Mouse (Mus musculus) MEL (cell line): Measurements from ENCODE around the gene Foxf1.

Source experiments
- CHD1 ChIP-seq: IDR thresholded peaks from 2 replicates; pipeline ENCODE4 v1.6.1; 2012; ENCODE audit warnings: low read depth, mild to moderate bottlenecking, inconsistent platforms, low read length, improper control_type of control experiment
- CTCF ChIP-seq, 3 experiments: IDR thresholded peaks in 2 of 3; conservative IDR thresholded peaks in 1 of 3; 2 replicates each; pipeline ENCODE4 v1.5.1; 2011 to 2012; ENCODE audit warnings: low read length in 3 of 3, low read depth in 2 of 3, mild to moderate bottlenecking in 2 of 3, improper control_type of control experiment in 1 of 3, inconsistent platforms in 1 of 3, mixed read lengths in 1 of 3, moderate library complexity in 1 of 3; ENCODE audit not compliant: control insufficient read depth in 1 of 3, insufficient read depth in 1 of 3, poor library complexity in 1 of 3, severe bottlenecking in 1 of 3
- E2F4 ChIP-seq: IDR thresholded peaks from 2 replicates; pipeline ENCODE4 v1.6.1; 2011; ENCODE audit warnings: low read depth, low read length, improper control_type of control experiment, borderline replicate concordance
- ELF1 ChIP-seq: IDR thresholded peaks from 2 replicates; pipeline ENCODE4 v1.6.1; 2014; ENCODE audit warnings: low read depth, mild to moderate bottlenecking, inconsistent platforms, low read length, improper control_type of control experiment, moderate library complexity
- GABPA ChIP-seq: IDR thresholded peaks from 2 replicates; pipeline ENCODE4 v1.6.1; 2012; ENCODE audit warnings: low read depth, mild to moderate bottlenecking, inconsistent platforms, low read length, improper control_type of control experiment, moderate library complexity
- MAFK ChIP-seq: IDR thresholded peaks from 2 replicates; pipeline ENCODE4 v1.6.1; 2011; ENCODE audit warnings: low read depth, mild to moderate bottlenecking, low read length, improper control_type of control experiment, borderline replicate concordance
- NRF1 ChIP-seq: IDR thresholded peaks from 2 replicates; pipeline ENCODE4 v1.6.1; 2014; ENCODE audit warnings: low read depth, mild to moderate bottlenecking, inconsistent platforms, low read length, improper control_type of control experiment, moderate library complexity; ENCODE audit not compliant: poor library complexity, insufficient read depth, severe bottlenecking
- POLR2A ChIP-seq, 2 experiments: IDR thresholded peaks; 2 replicates each; pipeline ENCODE4 v1.6.1; 2011 to 2012; ENCODE audit warnings: low read length in 2 of 2, mild to moderate bottlenecking in 2 of 2, control low read depth in 1 of 2, improper control_type of control experiment in 1 of 2, low read depth in 1 of 2, moderate library complexity in 1 of 2; ENCODE audit not compliant: control insufficient read depth in 1 of 2, insufficient read depth in 1 of 2, poor library complexity in 1 of 2
- POLR2AphosphoS2 ChIP-seq: IDR thresholded peaks from 2 replicates; pipeline ENCODE4 v1.6.1; 2011; ENCODE audit warnings: low read length, improper control_type of control experiment
- SIN3A ChIP-seq: IDR thresholded peaks from 2 replicates; pipeline ENCODE4 v1.6.1; 2012; ENCODE audit warnings: low read length, improper control_type of control experiment, inconsistent platforms
- SMC3 ChIP-seq: IDR thresholded peaks from 2 replicates; pipeline ENCODE4 v1.6.1; 2011; ENCODE audit warnings: low read depth, low read length, improper control_type of control experiment
- TAL1 ChIP-seq: IDR thresholded peaks from 2 replicates; pipeline ENCODE4 v1.6.1; 2012; ENCODE audit warnings: mild to moderate bottlenecking, inconsistent platforms, low read length, moderate library complexity, mixed read lengths
- TBP ChIP-seq: IDR thresholded peaks from 2 replicates; pipeline ENCODE4 v1.8.0; 2011; ENCODE audit warnings: low read depth, low read length, improper control_type of control experiment
- ZMIZ1 ChIP-seq: IDR thresholded peaks from 2 replicates; pipeline ENCODE4 v1.6.1; 2012; ENCODE audit warnings: low read depth, mild to moderate bottlenecking, inconsistent platforms, low read length, improper control_type of control experiment, moderate library complexity

GRCm38 (mm10) chr8:121125311-121125876 lies 41.2 kb downstream of the Foxf1 start:
- TF ChIP-seq POLR2A (IDR thresholded peaks at IDR 0.05; ENCODE audit: control insufficient read depth in 1 of 2, insufficient read depth in 1 of 2, low read depth in 1 of 2, low read length in 2 of 2, poor library complexity in 1 of 2) (peak in 1 of 2 experiments; percentile 61; a peak in 2 of 4 replicates), TAL1 (no peak), NRF1 (0 out of 2 replicates have a peak, but pooled peaks have one; percentile 16), SIN3A (0 out of 2 replicates have a peak, but pooled peaks have one; percentile 3), POLR2AphosphoS2 (no peak), TBP (0 out of 2 replicates have a peak, but pooled peaks have one; percentile 37), CTCF (IDR thresholded peaks at IDR 0.05 in 2 of 3, conservative IDR thresholded peaks at IDR 0.05 in 1 of 3; ENCODE audit: control insufficient read depth in 1 of 3, insufficient read depth in 1 of 3, low read depth in 2 of 3, low read length in 3 of 3, poor library complexity in 1 of 3, severe bottlenecking in 1 of 3) (peak in 2 of 3 experiments; percentile 37 to 50; a peak in 4 of 6 replicates), ZMIZ1 (no peak), E2F4 (no peak), MAFK (no peak), CHD1 (no peak), GABPA (no peak), ELF1 (no peak), SMC3 (peak; percentile 36; the same call in 1 of the 2 replicates)
